29 mouse cellular contexts compared by ENCODE assay signal in the genomic region with DNA sequence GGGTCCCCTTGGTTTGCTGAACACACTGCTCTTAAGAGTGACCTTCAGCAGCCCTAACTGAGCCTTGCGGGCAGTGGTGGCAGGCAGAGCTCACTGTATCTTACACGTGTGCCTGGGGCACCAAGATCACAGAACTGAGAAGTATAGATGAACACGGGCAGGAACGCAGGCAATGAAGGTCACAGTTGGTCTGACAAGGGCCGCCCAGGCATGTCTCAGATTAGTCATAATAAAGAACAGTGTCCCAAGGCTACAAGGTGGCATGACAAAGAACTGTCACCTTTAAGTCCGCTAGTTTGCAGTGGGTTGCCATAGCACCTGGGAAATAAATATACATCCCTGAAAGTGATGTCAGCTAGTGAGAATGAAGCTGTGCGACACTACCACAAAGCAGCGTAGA.
DNase-seq lines count a peak whose midpoint lies in the region; ATAC-seq and TF ChIP-seq lines count a peak whose summit lies in the region.
"Had no signal": no experiment of that assay in that cellular context is flagged by ENCODE, and none has a peak within 500 bp of the region (broad histone marks: within the 10 kb centered on the region; RNA-seq: fewer than 3 reads in every experiment).

No protein-coding gene starts in this region.

- TF ChIP-seq CTCF in heart, postnatal 0 days (IDR thresholded peaks at IDR 0.05; ENCODE audit: low read depth): no peak

- ATAC-seq in heart, postnatal 0 days (ENCODE audit: insufficient read depth, low read depth): peak; percentile 39; the same call in 1 of the 2 replicates
- peak; percentile 26; the same call in 1 of the 2 replicates for ATAC-seq in midbrain, embryonic 16.5 days
- no peak for ATAC-seq in midbrain, embryonic 11.5 days (ENCODE audit: low FRiP score)
- ATAC-seq in liver, embryonic 12.5 days: no peak
- ATAC-seq: forebrain, embryonic 13.5 days; intestine, postnatal 0 days had no signal

- WGBS in heart, postnatal 0 days: 44% methylated on average over 8 of the region's 8 CpGs
- 69% methylated on average over 8 of the region's 8 CpGs for WGBS in midbrain, embryonic 16.5 days
- 83% methylated on average over 8 of the region's 8 CpGs for WGBS in midbrain, embryonic 11.5 days
- WGBS in liver, embryonic 12.5 days (ENCODE audit: insufficient replicate concordance): 76% methylated on average over 8 of the region's 8 CpGs

- H3K4me2 ChIP-seq in heart, postnatal 0 days (ENCODE audit: low read depth, low read length): no peak overlapping the region
- H3K4me2 ChIP-seq in midbrain, embryonic 16.5 days (ENCODE audit: low read length): no peak overlapping the region
- H3K4me2 ChIP-seq in midbrain, embryonic 11.5 days: no peak overlapping the region
- no peak overlapping the region for H3K4me2 ChIP-seq in liver, embryonic 12.5 days
- H3K4me2 ChIP-seq: forebrain, embryonic 13.5 days; heart, embryonic 15.5 days; hindbrain, embryonic 12.5 days; limb, embryonic 15.5 days; neural tube, embryonic 15.5 days had no signal

- no peak overlapping the region for H3K4me3 ChIP-seq in heart, postnatal 0 days (ENCODE audit: low read depth, low read length)
- no peak overlapping the region for H3K4me3 ChIP-seq in midbrain, embryonic 16.5 days (ENCODE audit: low read depth, low read length)
- no peak overlapping the region for H3K4me3 ChIP-seq in midbrain, embryonic 11.5 days (ENCODE audit: low read depth, low read length)
- H3K4me3 ChIP-seq in liver, embryonic 12.5 days: no peak overlapping the region
- H3K4me3 ChIP-seq: forebrain, embryonic 13.5 days; heart, embryonic 15.5 days; hindbrain, embryonic 12.5 days; limb, embryonic 10.5 days; limb, embryonic 15.5 days; neural tube, embryonic 15.5 days had no signal

- intact Hi-C loops in heart, postnatal 36 days (cut with DNase I): no loop called here

- no peaks in the 10 kb centered on the region for H3K27me3 ChIP-seq in heart, postnatal 0 days (ENCODE audit: control insufficient read depth, insufficient read depth, low read length)
- H3K27me3 ChIP-seq in midbrain, embryonic 16.5 days (ENCODE audit: control insufficient read depth, insufficient read depth, low read depth, low read length): peaks cover 5% of the 10 kb centered on the region
- no peaks in the 10 kb centered on the region for H3K27me3 ChIP-seq in midbrain, embryonic 11.5 days (ENCODE audit: control insufficient read depth, insufficient read depth, low read length)
- H3K27me3 ChIP-seq in liver, embryonic 12.5 days (replicated peaks): 0 out of 2 replicates have a peak, but pooled peaks cover 4% of the 10 kb centered on the region
- H3K27me3 ChIP-seq: heart, embryonic 15.5 days had no signal

- no peak for TF ChIP-seq EP300 in heart, postnatal 0 days (IDR thresholded peaks at IDR 0.05; ENCODE audit: low read depth)

- no peak overlapping the region for H3K9ac ChIP-seq in heart, postnatal 0 days (replicated peaks; ENCODE audit: low read depth, low read length)
- no peak overlapping the region for H3K9ac ChIP-seq in midbrain, embryonic 16.5 days (ENCODE audit: low read depth, low read length)
- no peak overlapping the region for H3K9ac ChIP-seq in midbrain, embryonic 11.5 days (ENCODE audit: low read length)
- no peak overlapping the region for H3K9ac ChIP-seq in liver, embryonic 12.5 days
- H3K9ac ChIP-seq: forebrain, embryonic 13.5 days; heart, embryonic 15.5 days; hindbrain, embryonic 12.5 days; limb, embryonic 15.5 days; liver, embryonic 14.5 days; neural tube, embryonic 15.5 days had no signal

- no peaks in the 10 kb centered on the region for H3K36me3 ChIP-seq in heart, postnatal 0 days (replicated peaks; ENCODE audit: control insufficient read depth, insufficient read depth, low read length)
- H3K36me3 ChIP-seq in midbrain, embryonic 16.5 days (ENCODE audit: control insufficient read depth, insufficient read depth, low read length): no peaks in the 10 kb centered on the region
- no peaks in the 10 kb centered on the region for H3K36me3 ChIP-seq in midbrain, embryonic 11.5 days (ENCODE audit: control insufficient read depth, insufficient read depth, low read length)
- no peaks in the 10 kb centered on the region for H3K36me3 ChIP-seq in liver, embryonic 12.5 days
- H3K36me3 ChIP-seq: G1E; heart, embryonic 15.5 days; hindbrain, embryonic 12.5 days; limb, embryonic 10.5 days; limb, embryonic 15.5 days; neural tube, embryonic 15.5 days had no signal

- H3K4me1 ChIP-seq in heart, postnatal 0 days (ENCODE audit: control insufficient read depth, insufficient read depth): 0 out of 2 replicates have a peak, but pooled peaks cover 7% of the 10 kb centered on the region
- peaks cover 7% of the 10 kb centered on the region for H3K4me1 ChIP-seq in midbrain, embryonic 16.5 days (ENCODE audit: control insufficient read depth, insufficient read depth, low read length)
- H3K4me1 ChIP-seq in midbrain, embryonic 11.5 days (ENCODE audit: control insufficient read depth, insufficient read depth, low read length): no peaks in the 10 kb centered on the region
- H3K4me1 ChIP-seq in liver, embryonic 12.5 days: no peaks in the 10 kb centered on the region
- H3K4me1 ChIP-seq: hindbrain, embryonic 12.5 days; limb, embryonic 10.5 days; limb, embryonic 15.5 days had no signal

- peak; percentile 58 for DNase-seq in adrenal gland, adult 2 months
- DNase-seq in adrenal gland, adult 18-20 months (ENCODE audit: low spot score in 2 of 2): no peak
- DNase-seq in heart, postnatal 0 days (ENCODE audit: low spot score): peak; percentile 9
- DNase-seq in heart, postnatal 36 days: no peak
- no peak for DNase-seq in midbrain, embryonic 11.5 days (ENCODE audit: low spot score, missing footprints)
- DNase-seq in gastrocnemius, postnatal 10 days: no peak
- DNase-seq: cerebellum, adult 11 months; cerebellum, adult 9-10 months; cerebellum, postnatal 36 days; kidney, adult 9 months; kidney, postnatal 14 days; layer of hippocampus, adult 9-11 months; lung, adult 2 months; lung, postnatal 10 days; retina, postnatal 1 day; right cerebral cortex, postnatal 14 days; thymus, postnatal 14 days had no signal

- no peaks in the 10 kb centered on the region for H3K9me3 ChIP-seq in heart, postnatal 0 days (replicated peaks; ENCODE audit: control insufficient read depth, low read length)
- H3K9me3 ChIP-seq in midbrain, embryonic 16.5 days (replicated peaks; ENCODE audit: control insufficient read depth, low read length, poor library complexity, severe bottlenecking): no peaks in the 10 kb centered on the region
- no peaks in the 10 kb centered on the region for H3K9me3 ChIP-seq in midbrain, embryonic 11.5 days (ENCODE audit: control insufficient read depth, low read length)
- no peaks in the 10 kb centered on the region for H3K9me3 ChIP-seq in liver, embryonic 12.5 days (replicated peaks)
- H3K9me3 ChIP-seq: forebrain, embryonic 13.5 days; G1E; heart, embryonic 15.5 days; hindbrain, embryonic 12.5 days; limb, embryonic 10.5 days; limb, embryonic 15.5 days; neural tube, embryonic 15.5 days had no signal

- no peak overlapping the region for H3K27ac ChIP-seq in heart, postnatal 0 days (ENCODE audit: low read depth)
- no peak overlapping the region for H3K27ac ChIP-seq in midbrain, embryonic 16.5 days (ENCODE audit: low read length)
- no peak overlapping the region for H3K27ac ChIP-seq in midbrain, embryonic 11.5 days (ENCODE audit: low read depth, low read length)
- no peak overlapping the region for H3K27ac ChIP-seq in liver, embryonic 12.5 days
- H3K27ac ChIP-seq: forebrain, embryonic 13.5 days; heart, embryonic 15.5 days; hindbrain, embryonic 12.5 days; limb, embryonic 10.5 days; limb, embryonic 15.5 days; liver, embryonic 14.5 days; macrophage; neural tube, embryonic 15.5 days had no signal

Comparison
In these comparisons a context has a peak if more than half of its experiments do, and no peak if none do; other contexts are left out.
1. DNase-seq: peak in adrenal gland, adult 2 months (single experiment) and heart, postnatal 0 days (single experiment); none in adrenal gland, adult 18-20 months (0 of 2), heart, postnatal 36 days (0 of 2), midbrain, embryonic 11.5 days (single experiment) and gastrocnemius, postnatal 10 days (single experiment).
2. ATAC-seq: peak in heart, postnatal 0 days (single experiment) and midbrain, embryonic 16.5 days (single experiment); none in midbrain, embryonic 11.5 days (single experiment) and liver, embryonic 12.5 days (single experiment).